Mouse (Mus musculus) MEL (cell line): ENCODE measurements around the gene Hrh2.

ENCODE experiments used
- CTCF ChIP-seq, 3 experiments: IDR thresholded peaks in 2 of 3; conservative IDR thresholded peaks in 1 of 3; 2 replicates each; pipeline ENCODE4 v1.5.1; 2011 to 2012; ENCODE audit warnings: low read length in 3 of 3, low read depth in 2 of 3, mild to moderate bottlenecking in 2 of 3, improper control_type of control experiment in 1 of 3, inconsistent platforms in 1 of 3, mixed read lengths in 1 of 3, moderate library complexity in 1 of 3; ENCODE audit not compliant: control insufficient read depth in 1 of 3, insufficient read depth in 1 of 3, poor library complexity in 1 of 3, severe bottlenecking in 1 of 3
- GATA1 ChIP-seq: IDR thresholded peaks from 2 replicates; pipeline ENCODE4 v1.6.1; 2011; ENCODE audit warnings: low read depth, low read length, improper control_type of control experiment
- JUND ChIP-seq: IDR thresholded peaks from 2 replicates; pipeline ENCODE4 v1.6.1; 2011; ENCODE audit warnings: low read depth, mild to moderate bottlenecking, improper control_type of control experiment, low read length
- POLR2A ChIP-seq, 2 experiments: IDR thresholded peaks; 2 replicates each; pipeline ENCODE4 v1.6.1; 2011 to 2012; ENCODE audit warnings: low read length in 2 of 2, mild to moderate bottlenecking in 2 of 2, control low read depth in 1 of 2, improper control_type of control experiment in 1 of 2, low read depth in 1 of 2, moderate library complexity in 1 of 2; ENCODE audit not compliant: control insufficient read depth in 1 of 2, insufficient read depth in 1 of 2, poor library complexity in 1 of 2
- RAD21 ChIP-seq: IDR thresholded peaks from 2 replicates; pipeline ENCODE4 v1.6.1; 2011; ENCODE audit warnings: mild to moderate bottlenecking, low read depth, low read length, improper control_type of control experiment

- TF ChIP-seq POLR2A (IDR thresholded peaks at IDR 0.05; ENCODE audit: control insufficient read depth in 1 of 2, insufficient read depth in 1 of 2, low read depth in 1 of 2, low read length in 2 of 2, poor library complexity in 1 of 2) (no peak), RAD21 (no peak), CTCF (IDR thresholded peaks at IDR 0.05 in 2 of 3, conservative IDR thresholded peaks at IDR 0.05 in 1 of 3; ENCODE audit: control insufficient read depth in 1 of 3, insufficient read depth in 1 of 3, low read depth in 2 of 3, low read length in 3 of 3, poor library complexity in 1 of 3, severe bottlenecking in 1 of 3) (no peak), GATA1 (no peak), JUND (no peak)
Observed at GRCm38 (mm10) chr13:54159756-54160155, 32.2 kb upstream of the Hrh2 start.
